Mouse (Mus musculus) 3T3-L1 (cell line): ENCODE measurements around the gene Samsn1.

Experiments used
- DNase-seq: peaks from one replicate; pipeline ENCODE4 v3.0.0-alpha.2; 2015; ENCODE audit warnings: low read depth, low spot score

Gene Samsn1

GRCm38 (mm10) chr16:75933357-75933756 is 88.7 kb downstream of the Samsn1 start:
- no peak for DNase-seq

GRCm38 (mm10) chr16:75930222-75930553 is 91.9 kb downstream of the Samsn1 start:
- no peak for DNase-seq

- DNase-seq: no peak
Observed at GRCm38 (mm10) chr16:75929536-75930221, 92.4 kb downstream of the Samsn1 start.

- no peak for DNase-seq
Observed at GRCm38 (mm10) chr16:75926511-75926910, 95.6 kb downstream of the Samsn1 start.

- DNase-seq: no peak
Observed at GRCm38 (mm10) chr16:75920870-75921269, 101.2 kb downstream of the Samsn1 start.

- no peak for DNase-seq
Observed at GRCm38 (mm10) chr16:75919298-75919697, 102.8 kb downstream of the Samsn1 start.

GRCm38 (mm10) chr16:75917712-75918111 is 104.4 kb downstream of the Samsn1 start:
- DNase-seq: no peak

GRCm38 (mm10) chr16:75912051-75912450 is 110.0 kb downstream of the Samsn1 start:
- no peak for DNase-seq

- no peak for DNase-seq
Observed at GRCm38 (mm10) chr16:75908635-75909494, 113.2 kb downstream of the Samsn1 start.

- DNase-seq: no peak
Observed at GRCm38 (mm10) chr16:75906790-75907189, 115.3 kb downstream of the Samsn1 start.

GRCm38 (mm10) chr16:75906260-75906659 is 115.8 kb downstream of the Samsn1 start:
- no peak for DNase-seq

GRCm38 (mm10) chr16:75905324-75905723 is 116.8 kb downstream of the Samsn1 start:
- DNase-seq: no peak

- DNase-seq: no peak
Observed at GRCm38 (mm10) chr16:75904072-75904471, 118.0 kb downstream of the Samsn1 start.

- DNase-seq: no peak
Observed at GRCm38 (mm10) chr16:75903028-75903427, 119.1 kb downstream of the Samsn1 start.

GRCm38 (mm10) chr16:75899885-75900620 is 122.0 kb downstream of the Samsn1 start:
- peak; percentile 20 for DNase-seq

- no peak for DNase-seq
Observed at GRCm38 (mm10) chr16:75897828-75898367, 124.2 kb downstream of the Samsn1 start.

GRCm38 (mm10) chr16:75894263-75894901 is 127.7 kb downstream of the Samsn1 start:
- DNase-seq: no peak

GRCm38 (mm10) chr16:75893470-75893869 is 128.6 kb downstream of the Samsn1 start:
- no peak for DNase-seq

- DNase-seq: no peak
Observed at GRCm38 (mm10) chr16:75889081-75889646, 132.9 kb downstream of the Samsn1 start.

GRCm38 (mm10) chr16:75887203-75887602 is 134.9 kb downstream of the Samsn1 start:
- no peak for DNase-seq

- no peak for DNase-seq
Observed at GRCm38 (mm10) chr16:75878885-75879284, 143.2 kb downstream of the Samsn1 start.
